Mouse (Mus musculus) stomach, embryonic 16.5 days (tissue): ENCODE data around the gene Ep300. TPM values are rescaled to one million over a fixed set of nuclear protein-coding genes. Genes with fewer than 3 reads are reported as not detected.

Experiments used
- microRNA-seq: library from miRNA; unstranded; fragments of <30 nt; microRNA quantifications from one replicate; pipeline ENCODE4, GENCODE M21; 2016
- polyA plus RNA-seq: library from polyadenylated mRNA; unstranded; fragments of >200 nt; fragmentation: Nextera tagmentation; extraction: Ambion mirVana; gene quantifications from 2 replicates; pipeline ENCODE4 v1.2.1, GENCODE M21; 2015

Ep300 gene
- polyA plus RNA-seq, 1 experiment from 2014 or later, result 15.3 TPM

Small RNAs within 50 kb of the gene (microRNA-seq; reads per million reads assigned to microRNA genes)
- not detected for gene Gm23880

Other genes starting within 250 kb of the Ep300 start
- 104 and 106 TPM in 2 replicates for gene Slc25a17, start 224.5 kb upstream of the Ep300 start, polyA plus RNA-seq
- gene St13, start 185.3 kb upstream of the Ep300 start, polyA plus RNA-seq, result 149 and 153 TPM in 2 replicates
- 11.1 and 11.9 TPM in 2 replicates for gene Xpnpep3, start 185.2 kb upstream of the Ep300 start, polyA plus RNA-seq
- 2.2 and 2.3 TPM in 2 replicates for gene Dnajb7, start 177.1 kb upstream of the Ep300 start, polyA plus RNA-seq
- 417 and 432 TPM in 2 replicates for gene Rbx1, start 119.1 kb upstream of the Ep300 start, polyA plus RNA-seq
- gene L3mbtl2, start 78.5 kb downstream of the Ep300 start, polyA plus RNA-seq, result 19.0 and 20.5 TPM in 2 replicates
- 2.2 and 2.7 TPM in 2 replicates for gene Chadl, start 111.9 kb downstream of the Ep300 start, polyA plus RNA-seq
- gene Zc3h7b, start 159.7 kb downstream of the Ep300 start, polyA plus RNA-seq, result 21.5 and 23.9 TPM in 2 replicates
- 95.8 and 98.5 TPM in 2 replicates for gene Rangap1, start 160.2 kb downstream of the Ep300 start, polyA plus RNA-seq
- 21.0 and 24.6 TPM in 2 replicates for gene Tef, start 217.1 kb downstream of the Ep300 start, polyA plus RNA-seq